9 mouse cellular contexts compared by ENCODE assay signal in genomic region chr17:87202490-87202889, GRCm38 (mm10).
A peak's percentile ranks its signal among the peaks of the same experiment; 100 is the strongest.
DNase-seq lines count a peak whose midpoint lies in the region; ATAC-seq and TF ChIP-seq lines count a peak whose summit lies in the region.
"Had no signal": no experiment of that assay in that cellular context is flagged by ENCODE, and none has a peak within 500 bp of the region (broad histone marks: within the 10 kb centered on the region; RNA-seq: fewer than 3 reads in every experiment).

No protein-coding gene starts in this region.

- H3K9ac ChIP-seq in embryonic facial prominence, embryonic 14.5 days (ENCODE audit: low read depth, low read length), result no peak overlapping the region
- no peak overlapping the region for H3K9ac ChIP-seq in limb, embryonic 13.5 days
- H3K9ac ChIP-seq in midbrain, postnatal 0 days (replicated peaks; ENCODE audit: low read length, poor library complexity, severe bottlenecking), result no peak overlapping the region
- H3K9ac ChIP-seq: midbrain, embryonic 12.5 days had no signal

- H3K36me3 ChIP-seq in embryonic facial prominence, embryonic 14.5 days (ENCODE audit: control insufficient read depth, insufficient read depth, low read length), result no peaks in the 10 kb centered on the region
- H3K36me3 ChIP-seq in limb, embryonic 13.5 days, result no peaks in the 10 kb centered on the region
- no peaks in the 10 kb centered on the region for H3K36me3 ChIP-seq in midbrain, postnatal 0 days (ENCODE audit: insufficient read depth, low read length)
- H3K36me3 ChIP-seq: midbrain, embryonic 12.5 days had no signal

- WGBS in embryonic facial prominence, embryonic 14.5 days, result 13% methylated on average over 5 of the region's 6 CpGs
- 30% methylated on average over 6 of the region's 6 CpGs for WGBS in limb, embryonic 13.5 days
- WGBS in midbrain, postnatal 0 days, result 34% methylated on average over 6 of the region's 6 CpGs

- H3K4me1 ChIP-seq in embryonic facial prominence, embryonic 14.5 days (ENCODE audit: control insufficient read depth, insufficient read depth, low read length), result peaks cover 36% of the 10 kb centered on the region
- peaks cover 64% of the 10 kb centered on the region for H3K4me1 ChIP-seq in limb, embryonic 13.5 days
- H3K4me1 ChIP-seq in midbrain, postnatal 0 days (ENCODE audit: insufficient read depth, low read length), result 0 out of 2 replicates have a peak, but pooled peaks cover 4% of the 10 kb centered on the region

- TF ChIP-seq CTCF in midbrain, postnatal 0 days (IDR thresholded peaks at IDR 0.05), result no peak

- H3K4me3 ChIP-seq in embryonic facial prominence, embryonic 14.5 days (ENCODE audit: low read depth, low read length), result no peak overlapping the region
- H3K4me3 ChIP-seq in limb, embryonic 13.5 days, result no peak overlapping the region
- H3K4me3 ChIP-seq in midbrain, postnatal 0 days (ENCODE audit: low read depth, low read length), result no peak overlapping the region
- H3K4me3 ChIP-seq: midbrain, embryonic 12.5 days had no signal

- H3K4me2 ChIP-seq in embryonic facial prominence, embryonic 14.5 days (ENCODE audit: low read depth, low read length), result no peak overlapping the region
- no peak overlapping the region for H3K4me2 ChIP-seq in limb, embryonic 13.5 days (replicated peaks)
- no peak overlapping the region for H3K4me2 ChIP-seq in midbrain, postnatal 0 days (ENCODE audit: low read depth, low read length, poor library complexity, severe bottlenecking)
- H3K4me2 ChIP-seq: midbrain, embryonic 12.5 days had no signal

- no peaks in the 10 kb centered on the region for H3K27me3 ChIP-seq in embryonic facial prominence, embryonic 14.5 days (replicated peaks; ENCODE audit: control insufficient read depth, insufficient read depth, low read length)
- no peaks in the 10 kb centered on the region for H3K27me3 ChIP-seq in limb, embryonic 13.5 days
- no peaks in the 10 kb centered on the region for H3K27me3 ChIP-seq in midbrain, postnatal 0 days (ENCODE audit: insufficient read depth, low read length)
- H3K27me3 ChIP-seq: midbrain, embryonic 12.5 days had no signal

- ATAC-seq in embryonic facial prominence, embryonic 14.5 days (ENCODE audit: low read depth), result peak; percentile 60
- ATAC-seq in limb, embryonic 13.5 days (ENCODE audit: low FRiP score, low read depth), result no peak
- no peak for ATAC-seq in midbrain, postnatal 0 days (ENCODE audit: low FRiP score)

- peak overlapping the region; percentile 83 for H3K27ac ChIP-seq in embryonic facial prominence, embryonic 14.5 days (replicated peaks; ENCODE audit: low read depth, low read length)
- H3K27ac ChIP-seq in limb, embryonic 13.5 days, result peak overlapping the region; percentile 78
- no peak overlapping the region for H3K27ac ChIP-seq in midbrain, postnatal 0 days (ENCODE audit: low read depth, low read length)
- H3K27ac ChIP-seq: midbrain, embryonic 12.5 days had no signal

- no peaks in the 10 kb centered on the region for H3K9me3 ChIP-seq in embryonic facial prominence, embryonic 14.5 days (ENCODE audit: control insufficient read depth, low read length)
- no peaks in the 10 kb centered on the region for H3K9me3 ChIP-seq in limb, embryonic 13.5 days
- no peaks in the 10 kb centered on the region for H3K9me3 ChIP-seq in midbrain, postnatal 0 days (ENCODE audit: low read length)
- H3K9me3 ChIP-seq: midbrain, embryonic 12.5 days had no signal

- DNase-seq in 416B (ENCODE audit: low read depth) (peak; percentile 97), NIH3T3 (ENCODE audit: low read depth) (peak; percentile 94)
- DNase-seq in embryonic facial prominence, embryonic 14.5 days (ENCODE audit: low spot score), result peak; percentile 89
- peak; percentile 73 for DNase-seq in heart, postnatal 4 days
- peak; percentile 23 for DNase-seq in midbrain, postnatal 0 days (ENCODE audit: low spot score)
- DNase-seq in thymus, postnatal 0 days (ENCODE audit: low spot score), result peak; percentile 63
- DNase-seq in cerebellum, adult 8-10 months, result no peak
